Mouse (Mus musculus): ENCODE data around the gene Tmem59l.

DNA sequence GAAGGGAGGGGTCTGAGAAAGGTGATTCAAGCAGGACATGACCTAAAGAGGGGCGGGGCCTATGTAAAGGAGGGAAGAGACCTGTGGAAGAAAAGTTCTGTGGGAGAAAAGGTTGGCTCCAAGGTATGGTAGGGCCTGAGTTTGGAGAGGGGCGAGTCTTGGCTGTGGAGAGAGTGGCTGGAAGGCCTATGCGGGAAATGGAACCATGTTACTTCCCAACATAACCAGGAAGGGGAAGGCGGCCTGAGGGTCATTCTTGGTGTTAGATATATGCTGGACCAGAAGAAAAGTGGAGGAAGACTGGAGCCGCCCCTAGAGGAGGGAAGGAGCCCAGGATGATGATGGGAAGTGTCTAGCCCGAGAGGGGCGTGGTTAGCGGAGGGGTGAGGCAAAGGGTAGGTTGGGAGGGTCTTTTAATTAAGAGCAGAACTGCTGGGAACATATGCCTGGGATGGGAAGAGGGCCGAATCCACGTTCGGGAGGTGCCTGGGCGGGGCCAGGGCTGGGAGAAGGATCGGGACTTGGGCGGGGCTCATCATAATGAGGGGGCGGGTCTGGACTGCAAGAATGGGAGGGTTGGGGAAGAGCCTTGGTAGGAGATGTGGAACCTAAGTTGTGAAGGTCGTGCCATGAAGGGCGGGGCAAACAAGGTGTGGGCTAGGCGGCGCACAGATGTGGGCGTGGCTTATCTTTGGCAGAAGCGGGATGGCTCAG lies 9.7 kb downstream of the Tmem59l start:
- no peak for TF ChIP-seq CTCF (IDR thresholded peaks at IDR 0.05; ENCODE audit: low read depth, low read length)
- TF ChIP-seq GATA1 (IDR thresholded peaks at IDR 0.05; ENCODE audit: borderline replicate concordance, low read length), result no peak
- no peak for TF ChIP-seq TAL1 (conservative IDR thresholded peaks at IDR 0.05; ENCODE audit: low read depth, low read length)
- no peak for TF ChIP-seq POLR2AphosphoS5 (IDR thresholded peaks at IDR 0.05; ENCODE audit: insufficient replicate concordance, low read depth, low read length)

All from G1E (cell line).